Mouse (Mus musculus): ENCODE measurements around the gene Arel1. TPM values are rescaled to one million over a fixed set of nuclear protein-coding genes. Genes with fewer than 3 reads are reported as not detected.

Gene Arel1
- polyA plus RNA-seq, 1 experiment: 70.4 TPM

GRCm38 (mm10) chr12:84951531-84951930, 19.2 kb downstream of the Arel1 start:
- Histone ChIP-seq H3K27ac (ENCODE audit: insufficient read depth, low read length) (no peak overlapping the region), H3K4me1 (ENCODE audit: control insufficient read depth, insufficient read depth, low read length) (peaks cover 2% of the 10 kb centered on the region; the same call in 1 of the 2 replicates), H3K4me3 (ENCODE audit: insufficient read depth, low read length) (no peak overlapping the region)
- TF ChIP-seq POLR2A (IDR thresholded peaks at IDR 0.05; ENCODE audit: extremely low read depth, insufficient read depth, low read length) (no peak), CTCF (IDR thresholded peaks at IDR 0.05; ENCODE audit: extremely low read depth, insufficient read depth, low read length) (no peak)

GRCm38 (mm10) chr12:84950763-84951162, 19.9 kb downstream of the Arel1 start:
- Histone ChIP-seq H3K27ac (ENCODE audit: insufficient read depth, low read length) (no peak overlapping the region), H3K4me3 (ENCODE audit: insufficient read depth, low read length) (no peak overlapping the region), H3K4me1 (ENCODE audit: control insufficient read depth, insufficient read depth, low read length) (peaks cover 2% of the 10 kb centered on the region; the same call in 1 of the 2 replicates)
- TF ChIP-seq CTCF (IDR thresholded peaks at IDR 0.05; ENCODE audit: extremely low read depth, insufficient read depth, low read length) (no peak), POLR2A (IDR thresholded peaks at IDR 0.05; ENCODE audit: extremely low read depth, insufficient read depth, low read length) (no peak)

GRCm38 (mm10) chr12:84948584-84949285, 22.0 kb downstream of the Arel1 start:
- Histone ChIP-seq H3K4me1 (ENCODE audit: control insufficient read depth, insufficient read depth, low read length) (peaks cover 2% of the 10 kb centered on the region; the same call in 1 of the 2 replicates), H3K27ac (ENCODE audit: insufficient read depth, low read length) (no peak overlapping the region), H3K4me3 (ENCODE audit: insufficient read depth, low read length) (no peak overlapping the region)
- no peak for TF ChIP-seq CTCF (IDR thresholded peaks at IDR 0.05; ENCODE audit: extremely low read depth, insufficient read depth, low read length)
- TF ChIP-seq POLR2A (IDR thresholded peaks at IDR 0.05; ENCODE audit: extremely low read depth, insufficient read depth, low read length): no peak

GRCm38 (mm10) chr12:84947894-84948583, 22.7 kb downstream of the Arel1 start:
- peaks cover 2% of the 10 kb centered on the region; the same call in 1 of the 2 replicates for H3K4me1 ChIP-seq (ENCODE audit: control insufficient read depth, insufficient read depth, low read length)
- H3K4me3 ChIP-seq (ENCODE audit: insufficient read depth, low read length): no peak overlapping the region
- no peak overlapping the region for H3K27ac ChIP-seq (ENCODE audit: insufficient read depth, low read length)
- TF ChIP-seq CTCF (IDR thresholded peaks at IDR 0.05; ENCODE audit: extremely low read depth, insufficient read depth, low read length): no peak
- no peak for TF ChIP-seq POLR2A (IDR thresholded peaks at IDR 0.05; ENCODE audit: extremely low read depth, insufficient read depth, low read length)

GRCm38 (mm10) chr12:84944813-84945553, 25.7 kb downstream of the Arel1 start:
- no peak overlapping the region for H3K27ac ChIP-seq (ENCODE audit: insufficient read depth, low read length)
- H3K4me3 ChIP-seq (ENCODE audit: insufficient read depth, low read length): no peak overlapping the region
- no peaks in the 10 kb centered on the region; the same call in 1 of the 2 replicates for H3K4me1 ChIP-seq (ENCODE audit: control insufficient read depth, insufficient read depth, low read length)
- no peak for TF ChIP-seq CTCF (IDR thresholded peaks at IDR 0.05; ENCODE audit: extremely low read depth, insufficient read depth, low read length)
- no peak for TF ChIP-seq POLR2A (IDR thresholded peaks at IDR 0.05; ENCODE audit: extremely low read depth, insufficient read depth, low read length)

GRCm38 (mm10) chr12:84944150-84944812, 26.4 kb downstream of the Arel1 start:
- H3K4me1 ChIP-seq (ENCODE audit: control insufficient read depth, insufficient read depth, low read length): peaks cover under 1% of the 10 kb centered on the region
- H3K4me3 ChIP-seq (ENCODE audit: insufficient read depth, low read length): no peak overlapping the region
- TF ChIP-seq CTCF (IDR thresholded peaks at IDR 0.05; ENCODE audit: extremely low read depth, insufficient read depth, low read length) (no peak), POLR2A (IDR thresholded peaks at IDR 0.05; ENCODE audit: extremely low read depth, insufficient read depth, low read length) (no peak)
- no peak overlapping the region for H3K27ac ChIP-seq (ENCODE audit: insufficient read depth, low read length)

- Histone ChIP-seq H3K27ac (ENCODE audit: insufficient read depth, low read length) (no peak overlapping the region), H3K4me3 (ENCODE audit: insufficient read depth, low read length) (no peak overlapping the region), H3K4me1 (ENCODE audit: control insufficient read depth, insufficient read depth, low read length) (peaks cover 2% of the 10 kb centered on the region)
- no peak for TF ChIP-seq POLR2A (IDR thresholded peaks at IDR 0.05; ENCODE audit: extremely low read depth, insufficient read depth, low read length)
- TF ChIP-seq CTCF (IDR thresholded peaks at IDR 0.05; ENCODE audit: extremely low read depth, insufficient read depth, low read length): no peak
These were observed 27.4 kb downstream of the Arel1 start for GRCm38 (mm10) chr12:84943006-84943952.

- TF ChIP-seq POLR2A (IDR thresholded peaks at IDR 0.05; ENCODE audit: extremely low read depth, insufficient read depth, low read length) (no peak), CTCF (IDR thresholded peaks at IDR 0.05; ENCODE audit: extremely low read depth, insufficient read depth, low read length) (no peak)
- Histone ChIP-seq H3K4me1 (ENCODE audit: control insufficient read depth, insufficient read depth, low read length) (peaks cover 2% of the 10 kb centered on the region), H3K27ac (ENCODE audit: insufficient read depth, low read length) (no peak overlapping the region), H3K4me3 (ENCODE audit: insufficient read depth, low read length) (no peak overlapping the region)
These were observed 29.0 kb downstream of the Arel1 start for GRCm38 (mm10) chr12:84941717-84942116.

Data from cortical plate, adult 2 months (tissue).